Mouse (Mus musculus) brain, embryonic 14.5 days (tissue): Measurements from ENCODE around the gene Actc1.

Experiments
- CTCF ChIP-seq: fragments of 200-500 bp; IDR thresholded peaks from 2 replicates; pipeline ENCODE4 v1.5.1; 2012; ENCODE audit warnings: inconsistent platforms, mild to moderate bottlenecking, moderate library complexity, borderline replicate concordance; ENCODE audit not compliant: insufficient read depth, insufficient read length; ENCODE audit errors: extremely low read depth
- POLR2A ChIP-seq: fragments of 200-500 bp; IDR thresholded peaks from 2 replicates; pipeline ENCODE4 v1.6.1; 2012; ENCODE audit warnings: mild to moderate bottlenecking, inconsistent platforms, borderline replicate concordance; ENCODE audit not compliant: poor library complexity, insufficient read depth, insufficient read length, severe bottlenecking; ENCODE audit errors: extremely low read depth

GRCm38 (mm10) chr2:114014839-114015238, 38.5 kb downstream of the Actc1 start:
- no peak for TF ChIP-seq CTCF
- TF ChIP-seq POLR2A, result no peak
